Mouse (Mus musculus) cerebellum, adult 9-11 months (tissue): ENCODE measurements around the gene Cd22.
"Not testable (repeated sequence)": the region's sequence is repeated elsewhere in the genome, so short reads cannot be mapped to it uniquely, and the experiment has no call there.

ENCODE experiments used
- DNase-seq: peaks from one replicate; pipeline ENCODE4 v3.0.0; 2022

Cd22 gene

DNA sequence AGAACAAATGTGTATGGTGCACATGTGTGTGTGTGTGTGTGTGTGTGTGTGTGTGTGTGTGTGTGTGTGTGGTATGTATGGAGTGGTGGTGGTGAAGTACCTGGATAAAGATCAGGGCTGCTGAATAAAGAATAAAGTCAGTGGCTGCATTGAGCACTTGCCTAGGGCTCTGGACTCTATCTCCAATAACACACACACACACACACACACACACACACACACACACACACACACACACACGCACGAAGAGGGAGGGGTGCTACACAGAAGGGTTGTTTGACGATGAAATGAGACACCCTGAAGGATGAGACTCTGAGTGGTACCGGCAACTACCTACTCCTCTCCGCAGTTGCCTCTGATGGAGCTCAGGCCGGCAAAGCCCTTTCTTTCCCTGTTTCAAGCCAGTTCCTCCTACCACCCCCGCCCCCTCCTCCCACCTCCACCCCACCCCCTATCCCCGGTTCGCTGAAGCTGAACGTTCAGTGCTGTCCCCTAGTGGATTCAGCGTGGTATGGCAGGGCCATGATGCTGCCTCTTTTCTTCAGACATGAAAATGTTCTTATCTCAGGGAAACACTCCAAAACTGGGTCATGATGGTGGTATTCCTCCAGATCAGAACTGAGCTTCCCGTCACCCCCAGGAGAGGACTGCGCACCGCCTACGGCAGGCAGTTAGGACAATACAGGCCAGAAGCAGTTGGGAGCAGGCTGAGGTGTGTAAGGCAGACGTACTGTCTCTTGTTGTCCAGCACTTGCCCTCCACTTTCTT, 20.3 kb downstream of the Cd22 start:
- peak; percentile 14 for DNase-seq

DNA sequence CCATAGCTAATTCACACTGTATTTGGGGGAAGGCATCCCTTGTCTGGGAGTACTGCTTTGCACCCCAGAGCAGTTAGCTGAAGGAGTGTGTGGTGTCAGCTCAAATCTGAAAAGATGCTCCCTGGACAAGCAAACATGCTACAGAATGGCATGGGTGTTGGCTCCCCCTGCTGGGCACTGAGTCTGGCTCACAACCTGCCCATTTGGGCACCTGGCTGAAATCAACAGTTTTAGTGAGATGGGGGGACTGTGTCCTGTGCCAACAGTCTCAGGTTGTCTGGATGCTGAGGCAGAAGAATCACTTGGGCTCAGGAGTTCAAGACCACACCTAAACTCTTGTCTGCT, 20.9 kb downstream of the Cd22 start:
- DNase-seq = peak; percentile 16

DNA sequence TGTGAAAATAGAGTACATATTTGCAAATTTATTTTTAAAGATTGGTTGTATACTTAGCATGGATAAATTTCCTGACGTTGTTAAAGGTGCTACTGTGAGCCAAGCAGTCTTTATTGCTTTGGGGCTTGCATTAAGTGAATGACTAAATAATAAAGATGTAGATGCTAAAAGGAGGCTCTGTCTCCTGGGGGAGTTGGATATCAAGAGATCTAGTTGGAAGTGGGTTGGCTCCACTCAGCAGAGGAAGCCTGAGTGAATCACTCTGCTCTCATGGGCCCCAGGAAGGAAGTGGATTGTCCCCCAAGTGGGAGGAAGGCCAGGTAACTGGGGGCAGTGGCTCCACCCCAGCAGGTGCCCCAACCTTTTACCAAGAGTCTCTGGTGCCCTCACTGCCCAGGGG, 22.4 kb downstream of the Cd22 start:
- DNase-seq = no peak

DNA sequence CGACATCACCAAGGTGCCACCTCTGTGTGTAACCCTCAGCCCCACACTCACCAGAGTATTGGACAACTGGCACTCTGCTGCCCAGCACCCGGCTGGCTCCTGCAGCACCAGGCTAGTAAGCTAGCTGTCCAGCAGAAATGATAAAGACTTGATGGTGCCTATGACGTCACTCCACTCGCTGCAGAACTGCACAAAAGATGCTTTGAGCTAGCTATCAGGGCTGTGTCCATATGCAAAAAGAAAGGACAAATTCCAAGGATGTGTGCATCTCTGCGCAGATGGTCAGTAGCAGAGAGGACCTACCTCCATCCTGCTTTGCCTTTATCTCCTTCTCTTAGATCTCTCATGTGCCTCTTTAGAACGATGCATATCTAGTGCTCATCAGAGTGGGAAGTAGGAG, 24.1 kb downstream of the Cd22 start, which contains the start of gene Ffar3:
TSS of gene Ffar3 (minus strand) at position 101 of the 400 bp plus-strand sequence.
- DNase-seq = no peak

DNA sequence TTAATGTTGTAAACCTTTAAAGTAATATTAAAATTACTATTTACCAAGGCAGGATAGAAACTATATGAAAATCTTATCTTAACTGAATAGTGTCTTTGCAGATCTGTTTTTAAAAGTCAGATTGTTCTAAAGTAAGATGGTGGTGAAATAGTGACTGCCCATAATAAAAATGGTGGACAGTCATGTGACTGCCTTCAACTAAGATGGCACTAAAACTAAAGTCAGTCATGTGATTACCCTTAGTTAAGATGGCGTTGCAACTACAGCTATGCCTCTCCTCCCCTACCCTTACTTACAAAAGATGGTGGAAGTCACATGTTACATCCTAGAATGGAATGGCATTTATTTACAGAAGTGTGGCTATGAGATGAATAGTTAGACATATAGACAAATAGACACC, 28.7 kb downstream of the Cd22 start:
- DNase-seq = no peak

DNA sequence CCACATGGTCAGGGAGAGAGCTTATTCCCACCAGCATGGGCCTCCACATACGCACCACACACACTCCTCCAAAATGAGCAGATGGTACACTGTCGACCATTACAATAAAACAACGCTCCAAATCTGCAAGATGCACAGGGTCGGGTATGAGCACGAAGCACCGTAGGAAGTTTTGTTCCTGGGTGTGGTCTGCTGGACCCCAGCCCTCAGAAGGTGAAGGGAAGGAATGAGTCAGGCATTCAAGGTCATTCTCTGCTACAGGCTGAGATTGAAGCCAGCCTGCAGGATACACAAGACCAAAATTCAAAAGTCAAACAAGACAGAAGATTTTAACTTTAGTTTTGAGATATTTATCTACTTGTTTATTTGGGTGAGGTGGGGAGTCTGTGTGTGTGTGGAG, 32.2 kb downstream of the Cd22 start:
- DNase-seq = no peak

DNA sequence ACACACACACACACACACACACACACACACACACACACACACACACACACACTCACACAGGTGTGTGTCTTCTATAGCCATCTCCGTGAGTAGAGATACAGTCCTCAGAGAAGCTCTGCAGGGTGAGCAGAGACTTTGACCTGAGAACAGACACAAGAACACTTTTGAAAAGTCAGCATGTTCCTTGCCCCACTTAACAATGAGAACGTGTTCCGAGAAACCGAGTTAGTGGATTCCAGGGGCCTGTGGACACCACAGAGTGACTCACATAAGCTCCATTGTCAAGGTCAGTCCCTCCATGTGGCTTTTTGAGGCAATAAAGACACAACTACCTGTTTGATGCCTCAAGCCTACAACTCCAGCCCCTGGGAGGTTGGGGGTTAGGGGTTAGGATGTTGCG, 32.8 kb downstream of the Cd22 start:
- no peak for DNase-seq

DNA sequence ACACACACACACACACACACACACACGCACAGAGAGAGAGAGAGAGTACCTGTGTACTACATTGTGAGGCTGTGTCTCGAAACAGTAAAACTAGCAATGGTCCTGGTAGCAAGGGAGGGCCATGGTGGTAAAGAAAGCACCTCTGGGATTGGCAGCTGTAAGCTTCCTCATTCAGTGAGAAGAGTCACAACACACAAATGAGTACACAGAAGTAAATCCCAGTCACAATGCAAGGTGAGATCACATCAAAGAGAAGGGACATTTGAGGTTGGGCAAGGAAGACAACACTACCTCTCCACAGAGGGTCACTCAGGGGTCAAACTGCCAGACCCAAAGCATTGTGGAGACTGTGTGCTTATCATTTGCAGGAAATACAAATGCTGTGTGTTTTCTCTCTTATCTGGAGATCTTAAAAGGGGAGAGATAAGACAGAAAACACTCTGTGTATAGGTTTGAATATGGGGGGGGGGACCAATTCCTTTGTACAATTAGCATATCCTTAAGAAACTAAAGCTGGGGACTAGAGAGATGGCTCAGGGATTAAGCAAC, 33.6 kb downstream of the Cd22 start:
- no peak for DNase-seq

DNA sequence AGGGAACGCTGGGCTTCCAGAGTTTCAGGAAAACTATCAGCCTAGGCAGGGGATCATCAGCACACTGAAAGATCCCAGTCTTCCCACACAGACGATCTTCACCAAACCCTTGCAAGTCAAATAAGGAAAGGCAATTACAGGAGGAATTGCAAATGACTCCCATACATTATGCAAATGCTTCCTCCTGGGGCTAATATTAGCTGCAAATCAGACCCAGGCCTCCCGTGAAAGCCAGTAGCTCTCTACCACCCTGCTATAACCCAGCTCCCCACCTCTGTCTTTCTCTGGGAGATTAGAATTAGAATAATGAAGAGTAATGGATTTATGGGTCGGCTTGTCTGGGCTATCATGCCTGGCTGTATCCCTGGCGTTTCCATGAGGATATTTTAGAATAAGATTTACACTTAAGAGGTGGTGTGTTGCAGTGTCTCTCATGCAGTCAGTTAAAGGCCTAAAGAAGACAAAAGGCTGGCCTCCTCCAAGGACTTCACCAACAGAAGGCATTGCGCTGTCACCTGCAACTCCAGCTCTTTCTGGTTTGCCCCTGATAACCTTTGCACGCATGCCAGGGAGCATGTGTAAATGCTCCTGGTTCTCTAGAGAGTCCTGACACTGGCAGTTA, 35.4 kb downstream of the Cd22 start:
- DNase-seq = no peak

DNA sequence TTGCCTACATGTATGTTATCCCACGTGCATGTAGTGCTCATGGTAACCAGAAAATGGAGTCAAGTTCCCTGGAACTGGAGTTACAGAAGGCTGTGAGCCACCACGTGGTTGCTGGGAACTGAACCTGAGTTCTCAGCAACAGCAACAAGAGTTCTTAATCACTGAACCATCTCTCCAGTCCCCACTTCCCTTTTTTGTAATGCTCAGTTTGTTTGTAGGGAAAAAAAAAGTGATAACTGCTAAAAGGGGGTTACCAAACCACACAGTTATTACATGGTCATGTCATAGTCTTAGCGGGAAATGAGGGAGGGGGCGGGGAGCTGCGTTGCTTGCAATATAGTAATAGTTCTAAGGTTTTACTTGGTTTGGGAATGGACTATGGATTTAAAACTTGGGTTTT, 38.0 kb downstream of the Cd22 start:
- no peak for DNase-seq

DNA sequence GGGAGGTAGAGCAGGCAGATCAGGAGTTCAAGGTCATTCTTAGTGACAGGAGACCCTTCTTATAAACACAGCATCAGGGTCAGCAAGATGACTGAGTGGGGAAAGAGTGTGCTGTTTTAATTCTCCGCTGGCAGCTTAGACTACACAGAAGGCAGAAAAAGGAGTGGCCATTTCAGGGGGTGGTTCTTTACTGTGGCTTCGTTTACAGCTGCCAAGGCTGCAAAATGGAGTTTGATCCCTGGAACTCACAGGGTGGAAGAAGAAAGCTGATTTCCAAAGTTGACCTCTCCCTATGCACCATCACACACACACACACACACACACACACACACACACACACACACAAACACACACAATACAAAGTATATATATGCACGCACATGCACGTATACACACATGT, 38.8 kb downstream of the Cd22 start:
- no peak for DNase-seq

DNA sequence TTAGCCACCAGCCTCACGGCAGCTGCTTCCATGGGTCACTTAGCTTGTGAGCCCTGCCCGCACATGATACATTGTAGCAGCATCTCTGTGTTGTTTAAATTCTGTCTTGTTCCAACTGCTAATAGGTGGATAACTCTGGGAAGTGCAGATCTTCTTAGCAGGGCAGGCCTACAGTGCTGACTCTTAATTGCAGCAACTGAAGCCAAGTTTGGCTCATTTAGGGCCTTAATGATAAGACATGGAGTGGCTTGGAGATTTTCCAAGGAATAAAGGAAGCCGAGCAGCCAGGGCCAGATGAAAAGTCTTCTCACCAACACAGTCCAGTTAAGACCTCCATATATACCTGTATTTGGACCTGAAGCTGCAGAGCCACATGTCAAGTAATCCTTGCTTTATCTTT, 39.8 kb downstream of the Cd22 start:
- DNase-seq = no peak

DNA sequence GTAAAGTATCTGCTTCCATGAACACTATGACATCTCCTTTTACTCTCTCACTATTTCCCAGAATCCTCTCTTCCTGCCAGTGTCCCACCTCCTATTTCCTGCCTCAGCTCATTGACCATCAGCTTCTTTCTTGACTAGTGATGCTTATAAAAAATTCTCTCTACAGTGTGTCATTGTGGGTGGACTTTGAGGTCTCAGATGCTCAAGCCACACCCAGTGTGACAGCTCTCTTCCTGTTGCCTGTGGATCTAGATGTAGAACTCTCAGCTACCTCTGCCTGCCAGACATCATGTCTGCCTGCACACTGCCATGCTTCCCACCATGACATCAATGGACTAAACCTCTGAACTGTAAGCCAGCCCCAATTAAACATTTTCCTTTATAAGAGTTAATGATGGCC, 42.9 kb downstream of the Cd22 start:
- no peak for DNase-seq

DNA sequence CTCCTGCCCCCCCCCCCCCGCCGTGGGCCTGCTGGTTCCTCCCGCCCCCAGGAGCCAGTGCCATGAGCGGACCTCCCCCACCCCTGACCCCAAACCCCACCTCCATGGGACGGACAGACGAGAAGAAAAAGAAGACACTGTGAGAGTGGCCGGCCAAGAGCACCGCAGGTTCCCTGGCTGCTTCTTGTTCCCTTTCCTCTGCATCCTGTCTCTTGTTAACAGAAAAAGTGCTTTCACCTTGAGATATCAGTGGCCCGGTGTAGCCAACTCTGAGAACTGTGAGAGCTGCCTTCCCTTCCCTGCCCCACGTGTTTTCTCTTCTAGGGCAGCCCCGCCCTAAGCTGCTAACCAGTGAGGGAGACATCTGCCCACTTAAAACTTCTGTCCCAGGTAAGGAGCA, 47.5 kb downstream of the Cd22 start:
- not testable (repeated sequence) for DNase-seq

DNA sequence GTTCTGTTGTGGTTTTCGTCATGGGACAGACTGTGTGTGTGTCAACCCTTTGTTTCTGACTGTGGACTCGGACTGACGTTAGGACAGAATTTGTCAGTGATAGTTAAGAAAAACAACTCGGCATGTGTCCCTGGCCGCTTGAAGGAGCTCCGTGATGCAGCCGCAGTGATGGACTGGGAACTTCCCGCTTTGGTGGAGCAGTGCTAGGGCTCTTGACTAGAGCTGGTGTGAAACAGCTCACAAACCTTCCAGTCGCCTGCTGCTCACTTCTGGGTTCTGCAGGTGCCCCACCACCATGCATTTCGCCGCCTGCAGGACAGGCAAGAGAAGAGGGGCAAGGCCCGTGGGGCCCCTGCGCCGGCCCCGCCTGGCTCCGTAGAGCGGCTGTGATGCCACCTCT, 47.9 kb downstream of the Cd22 start:
- no peak for DNase-seq

DNA sequence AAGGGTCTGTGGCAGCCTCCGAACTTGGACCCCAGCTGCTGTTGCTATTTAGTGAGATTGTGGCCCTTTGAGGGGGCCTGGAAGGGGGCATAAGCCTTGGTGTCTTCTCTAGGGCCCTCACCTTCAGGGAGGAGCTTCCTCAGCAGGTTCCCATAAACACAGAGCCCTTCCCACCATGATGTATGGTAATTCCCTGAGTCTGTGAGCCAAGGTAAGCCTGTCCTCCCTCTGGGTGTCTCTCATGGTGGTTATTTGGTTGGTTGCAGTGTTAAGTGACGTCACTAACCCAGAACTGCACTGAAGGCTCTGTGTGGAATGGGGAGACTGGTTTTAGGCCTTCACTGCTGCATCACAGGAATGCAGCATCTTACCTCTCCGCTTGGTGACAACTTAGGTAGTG, 50.7 kb downstream of the Cd22 start:
- DNase-seq = no peak

DNA sequence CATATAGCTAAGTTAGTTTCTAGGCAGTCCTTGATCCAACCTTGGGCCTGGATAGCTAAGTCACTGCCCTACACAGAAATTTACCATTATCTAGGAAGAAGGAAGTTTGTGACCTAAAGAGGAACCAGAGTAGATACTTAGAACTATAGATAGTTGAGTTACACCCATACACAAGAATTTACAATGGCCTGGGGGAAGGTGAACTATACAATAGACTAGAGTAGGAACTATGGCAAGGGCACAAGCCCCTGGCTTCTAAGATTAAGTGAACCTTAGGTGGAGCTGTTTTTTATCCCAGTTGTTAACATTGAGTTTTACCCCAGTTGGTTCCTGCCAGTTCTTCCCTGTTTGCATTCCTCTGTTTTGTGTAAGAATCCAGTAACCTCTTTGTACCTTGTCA, 51.3 kb downstream of the Cd22 start:
- DNase-seq = not testable (repeated sequence)

DNA sequence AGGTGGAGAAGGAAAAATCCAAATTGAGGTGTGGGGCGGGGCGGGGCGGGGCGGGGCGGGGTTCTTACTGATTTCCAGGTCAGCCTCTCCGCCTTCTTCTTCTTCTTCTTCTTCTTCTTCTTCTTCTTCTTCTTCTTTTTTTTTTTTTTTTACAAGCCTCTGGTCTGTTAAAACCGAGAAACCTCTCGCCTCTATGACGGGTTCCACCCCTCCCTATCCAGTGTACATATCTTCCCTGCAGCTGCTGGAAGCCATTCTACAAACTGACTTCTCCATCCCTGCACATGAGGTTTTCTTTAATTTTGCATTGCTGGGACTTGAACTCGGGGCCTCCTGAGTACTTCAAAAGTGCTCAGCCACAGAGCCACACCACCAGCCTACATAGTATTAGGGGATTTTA, 53.5 kb downstream of the Cd22 start:
- no peak for DNase-seq

DNA sequence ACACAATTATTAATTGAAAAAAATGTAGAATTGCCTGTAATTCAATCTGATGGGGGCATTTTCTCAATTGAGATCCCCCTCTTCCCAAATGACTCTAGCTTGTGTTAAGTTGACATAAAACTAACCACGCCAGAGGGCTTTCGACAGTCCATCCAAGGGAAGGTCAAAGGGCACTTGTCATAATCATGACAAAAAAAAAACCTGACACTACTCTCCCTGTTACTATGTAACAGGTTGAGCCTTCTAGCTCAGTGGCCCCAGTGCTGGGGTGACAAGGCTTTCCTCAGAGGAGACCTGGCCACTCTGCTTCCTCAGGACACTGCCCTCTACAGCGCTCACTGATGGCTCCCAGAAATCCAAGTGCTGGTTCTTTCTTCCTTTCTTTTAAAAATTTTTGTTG, 55.8 kb downstream of the Cd22 start:
- no peak for DNase-seq

DNA sequence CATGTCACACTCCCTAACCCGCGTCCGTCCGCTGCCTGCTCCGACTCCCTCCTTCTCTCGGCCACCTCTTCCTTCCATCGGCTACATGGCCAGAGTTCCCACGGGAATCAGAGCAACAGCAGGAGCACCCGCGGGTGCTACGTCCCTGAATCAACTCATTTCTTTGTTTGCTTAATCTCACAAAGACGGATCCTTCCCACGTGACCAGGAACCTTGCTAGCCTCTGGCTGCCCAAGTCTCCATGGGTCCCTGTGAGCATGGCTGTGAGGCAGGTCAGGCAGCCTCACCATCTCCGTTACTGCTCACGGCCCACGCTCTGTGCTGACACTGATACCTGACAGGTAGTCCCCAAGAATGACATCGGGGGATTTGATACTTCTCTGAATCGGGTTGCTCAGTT, 56.5 kb downstream of the Cd22 start, which contains the start of gene Ffar2:
TSS of gene Ffar2 (minus strand) at position 101 of the 400 bp plus-strand sequence.
- DNase-seq = no peak

DNA sequence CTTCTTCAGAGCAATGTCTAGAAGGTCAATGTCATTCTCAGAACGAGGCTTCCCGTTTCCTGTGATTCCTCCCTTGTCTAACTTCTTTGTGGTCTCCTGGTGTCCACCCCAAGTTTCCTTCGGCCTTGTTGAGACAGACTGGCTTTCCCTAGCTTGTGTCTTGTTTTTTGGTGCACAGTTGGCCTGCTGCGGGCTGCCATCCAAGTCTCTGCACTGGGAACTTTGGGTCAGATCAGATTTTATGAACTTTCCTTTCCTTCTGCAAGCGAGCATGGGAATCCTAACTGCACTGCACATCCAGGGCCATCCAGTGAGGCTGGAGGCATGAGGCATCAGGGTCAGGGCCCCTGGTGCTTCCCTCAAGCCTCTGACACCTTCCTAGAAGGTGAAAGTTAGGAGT, 58.6 kb downstream of the Cd22 start:
- DNase-seq = no peak

DNA sequence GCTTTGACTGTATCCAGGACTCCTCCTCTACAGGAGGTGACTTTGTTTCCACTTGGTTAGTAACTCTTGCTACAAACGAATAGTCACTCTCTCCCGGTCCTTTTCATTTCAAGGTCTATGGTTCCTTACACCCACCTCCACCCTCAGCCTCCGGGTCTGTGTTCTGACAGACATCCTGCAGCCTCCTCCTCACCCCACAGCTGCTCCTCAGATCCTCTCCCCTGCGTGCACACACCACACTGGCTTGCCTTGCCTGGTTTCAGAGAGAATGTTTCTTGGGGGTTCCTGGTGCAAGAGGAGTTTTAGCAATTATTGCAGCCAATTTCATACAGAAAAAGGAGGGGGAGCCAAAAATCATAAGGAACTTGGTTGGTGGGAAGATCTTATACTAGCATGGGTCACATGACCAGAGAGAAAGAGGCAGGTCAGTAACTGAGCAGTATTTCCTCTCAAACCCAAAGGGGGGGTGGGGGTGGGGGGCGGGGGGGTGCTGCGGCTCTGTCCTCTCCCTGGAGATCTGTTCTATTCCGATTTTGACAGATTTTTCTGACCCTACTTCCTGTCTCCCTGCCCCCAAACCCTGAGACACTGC, 59.2 kb downstream of the Cd22 start:
- no peak for DNase-seq

DNA sequence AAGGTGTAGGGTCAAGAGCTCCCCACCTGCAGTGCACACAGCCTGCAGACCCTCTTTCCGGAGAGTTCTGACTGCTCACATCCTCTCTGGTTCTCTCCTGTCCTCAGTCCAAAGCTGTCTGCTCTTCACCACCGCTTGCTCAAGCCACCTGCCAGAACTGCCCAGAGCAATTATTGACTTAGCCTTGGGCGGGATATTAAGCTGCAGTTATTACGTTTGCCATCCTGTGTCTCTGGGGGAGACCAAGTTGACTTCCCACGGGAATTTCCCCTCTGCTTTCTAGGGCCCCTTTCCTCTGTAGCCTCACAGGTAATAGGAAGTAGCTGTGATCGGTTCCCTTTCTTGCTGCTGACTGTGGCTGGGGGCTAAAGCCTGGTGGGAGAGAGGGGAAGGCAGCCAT, 60.0 kb downstream of the Cd22 start:
- DNase-seq = no peak
